Mouse (Mus musculus): ENCODE results near the gene Sncb. TPM values are rescaled to one million over a fixed set of nuclear protein-coding genes. Genes with fewer than 3 reads are reported as not detected.

Gene Sncb
- polyA plus RNA-seq, 1 experiment from 2014 or later = 0.52 TPM

GRCm38 (mm10) chr13:54759496-54759895, 6.9 kb downstream of the Sncb start:
- Histone ChIP-seq H3K27ac (ENCODE audit: low read length) (no peak overlapping the region), H3K27me3 (ENCODE audit: control insufficient read depth, insufficient read depth, low read length) (peaks cover 31% of the 10 kb centered on the region), H3K4me1 (ENCODE audit: control insufficient read depth, insufficient read depth, low read length) (no peaks in the 10 kb centered on the region), H3K9me3 (replicated peaks; ENCODE audit: control insufficient read depth, low read length) (no peaks in the 10 kb centered on the region), H3K4me3 (replicated peaks; ENCODE audit: low read length) (no peak overlapping the region), H3K4me2 (ENCODE audit: low read depth, low read length) (no peak overlapping the region), H3K9ac (ENCODE audit: low read length) (no peak overlapping the region), H3K36me3 (ENCODE audit: control insufficient read depth, insufficient read depth, low read length) (no peaks in the 10 kb centered on the region)
- 20% methylated on average over 7 of the region's 7 CpGs for WGBS
- ATAC-seq (ENCODE audit: insufficient read depth, low FRiP score) = no peak

GRCm38 (mm10) chr13:54758756-54759470, 7.5 kb downstream of the Sncb start:
- WGBS = 4% methylated on average over 29 of the region's 29 CpGs
- no peak overlapping the region for H3K9ac ChIP-seq (ENCODE audit: low read length)
- H3K4me3 ChIP-seq (replicated peaks; ENCODE audit: low read length) = no peak overlapping the region
- no peak overlapping the region for H3K27ac ChIP-seq (ENCODE audit: low read length)
- no peaks in the 10 kb centered on the region for H3K36me3 ChIP-seq (ENCODE audit: control insufficient read depth, insufficient read depth, low read length)
- peaks cover 26% of the 10 kb centered on the region for H3K27me3 ChIP-seq (ENCODE audit: control insufficient read depth, insufficient read depth, low read length)
- H3K4me1 ChIP-seq (ENCODE audit: control insufficient read depth, insufficient read depth, low read length) = no peaks in the 10 kb centered on the region
- no peaks in the 10 kb centered on the region for H3K9me3 ChIP-seq (replicated peaks; ENCODE audit: control insufficient read depth, low read length)
- peak; percentile 16; the same call in 1 of the 2 replicates for ATAC-seq (ENCODE audit: insufficient read depth, low FRiP score)
- H3K4me2 ChIP-seq (ENCODE audit: low read depth, low read length) = peak overlapping the region; percentile 57

- Histone ChIP-seq H3K4me2 (ENCODE audit: low read depth, low read length) (peak overlapping the region; percentile 57), H3K4me1 (ENCODE audit: control insufficient read depth, insufficient read depth, low read length) (no peaks in the 10 kb centered on the region), H3K4me3 (replicated peaks; ENCODE audit: low read length) (peak overlapping the region; percentile 42), H3K27me3 (ENCODE audit: control insufficient read depth, insufficient read depth, low read length) (peaks cover 19% of the 10 kb centered on the region), H3K36me3 (ENCODE audit: control insufficient read depth, insufficient read depth, low read length) (no peaks in the 10 kb centered on the region), H3K9me3 (replicated peaks; ENCODE audit: control insufficient read depth, low read length) (no peaks in the 10 kb centered on the region), H3K9ac (ENCODE audit: low read length) (no peak overlapping the region), H3K27ac (ENCODE audit: low read length) (no peak overlapping the region)
- peak; percentile 86 for ATAC-seq (ENCODE audit: insufficient read depth, low FRiP score)
- WGBS = under 1% methylated on average over 43 of the region's 43 CpGs
Measured at GRCm38 (mm10) chr13:54758045-54758755, 8.2 kb downstream of the Sncb start.

- no peaks in the 10 kb centered on the region for H3K4me1 ChIP-seq (ENCODE audit: control insufficient read depth, insufficient read depth, low read length)
- WGBS = 50% methylated on average over 10 of the region's 10 CpGs
- peak overlapping the region; percentile 57 for H3K4me2 ChIP-seq (ENCODE audit: low read depth, low read length)
- peak overlapping the region; percentile 42 for H3K4me3 ChIP-seq (replicated peaks; ENCODE audit: low read length)
- H3K36me3 ChIP-seq (ENCODE audit: control insufficient read depth, insufficient read depth, low read length) = no peaks in the 10 kb centered on the region
- H3K27me3 ChIP-seq (ENCODE audit: control insufficient read depth, insufficient read depth, low read length) = peaks cover 15% of the 10 kb centered on the region
- H3K9me3 ChIP-seq (replicated peaks; ENCODE audit: control insufficient read depth, low read length) = no peaks in the 10 kb centered on the region
- no peak overlapping the region for H3K9ac ChIP-seq (ENCODE audit: low read length)
- no peak overlapping the region for H3K27ac ChIP-seq (ENCODE audit: low read length)
- ATAC-seq (ENCODE audit: insufficient read depth, low FRiP score) = no peak
Measured at GRCm38 (mm10) chr13:54757093-54757830, 9.1 kb downstream of the Sncb start.

- ATAC-seq (ENCODE audit: insufficient read depth, low FRiP score) = no peak
- Histone ChIP-seq H3K27me3 (ENCODE audit: control insufficient read depth, insufficient read depth, low read length) (peaks cover 15% of the 10 kb centered on the region), H3K9me3 (replicated peaks; ENCODE audit: control insufficient read depth, low read length) (no peaks in the 10 kb centered on the region), H3K4me1 (ENCODE audit: control insufficient read depth, insufficient read depth, low read length) (no peaks in the 10 kb centered on the region), H3K36me3 (ENCODE audit: control insufficient read depth, insufficient read depth, low read length) (no peaks in the 10 kb centered on the region), H3K4me2 (ENCODE audit: low read depth, low read length) (no peak overlapping the region), H3K9ac (ENCODE audit: low read length) (no peak overlapping the region), H3K4me3 (replicated peaks; ENCODE audit: low read length) (no peak overlapping the region), H3K27ac (ENCODE audit: low read length) (no peak overlapping the region)
- WGBS = 84% methylated on average over 8 of the region's 8 CpGs
Measured at GRCm38 (mm10) chr13:54756156-54756712, 10.2 kb downstream of the Sncb start.

GRCm38 (mm10) chr13:54755201-54755830, 11.1 kb downstream of the Sncb start:
- Histone ChIP-seq H3K4me3 (replicated peaks; ENCODE audit: low read length) (no peak overlapping the region), H3K9me3 (replicated peaks; ENCODE audit: control insufficient read depth, low read length) (no peaks in the 10 kb centered on the region), H3K4me1 (ENCODE audit: control insufficient read depth, insufficient read depth, low read length) (no peaks in the 10 kb centered on the region), H3K9ac (ENCODE audit: low read length) (no peak overlapping the region), H3K27ac (ENCODE audit: low read length) (no peak overlapping the region), H3K27me3 (ENCODE audit: control insufficient read depth, insufficient read depth, low read length) (peaks cover 18% of the 10 kb centered on the region), H3K36me3 (ENCODE audit: control insufficient read depth, insufficient read depth, low read length) (no peaks in the 10 kb centered on the region), H3K4me2 (ENCODE audit: low read depth, low read length) (no peak overlapping the region)
- 28% methylated on average over 9 of the region's 9 CpGs for WGBS
- no peak for ATAC-seq (ENCODE audit: insufficient read depth, low FRiP score)

GRCm38 (mm10) chr13:54754169-54755080, 12.0 kb downstream of the Sncb start:
- Histone ChIP-seq H3K27me3 (ENCODE audit: control insufficient read depth, insufficient read depth, low read length) (peaks cover 22% of the 10 kb centered on the region), H3K4me2 (ENCODE audit: low read depth, low read length) (no peak overlapping the region), H3K4me1 (ENCODE audit: control insufficient read depth, insufficient read depth, low read length) (0 out of 2 replicates have a peak, but pooled peaks cover 4% of the 10 kb centered on the region), H3K27ac (ENCODE audit: low read length) (no peak overlapping the region), H3K9ac (ENCODE audit: low read length) (no peak overlapping the region), H3K36me3 (ENCODE audit: control insufficient read depth, insufficient read depth, low read length) (no peaks in the 10 kb centered on the region), H3K9me3 (replicated peaks; ENCODE audit: control insufficient read depth, low read length) (no peaks in the 10 kb centered on the region), H3K4me3 (replicated peaks; ENCODE audit: low read length) (no peak overlapping the region)
- 39% methylated on average over 12 of the region's 12 CpGs for WGBS
- ATAC-seq (ENCODE audit: insufficient read depth, low FRiP score) = no peak

- WGBS = 65% methylated on average over 6 of the region's 6 CpGs
- Histone ChIP-seq H3K36me3 (ENCODE audit: control insufficient read depth, insufficient read depth, low read length) (no peaks in the 10 kb centered on the region), H3K27me3 (ENCODE audit: control insufficient read depth, insufficient read depth, low read length) (peaks cover 18% of the 10 kb centered on the region), H3K4me1 (ENCODE audit: control insufficient read depth, insufficient read depth, low read length) (0 out of 2 replicates have a peak, but pooled peaks cover 4% of the 10 kb centered on the region), H3K27ac (ENCODE audit: low read length) (no peak overlapping the region), H3K4me2 (ENCODE audit: low read depth, low read length) (no peak overlapping the region), H3K9ac (ENCODE audit: low read length) (no peak overlapping the region), H3K4me3 (replicated peaks; ENCODE audit: low read length) (no peak overlapping the region), H3K9me3 (replicated peaks; ENCODE audit: control insufficient read depth, low read length) (no peaks in the 10 kb centered on the region)
- no peak for ATAC-seq (ENCODE audit: insufficient read depth, low FRiP score)
Measured at GRCm38 (mm10) chr13:54753733-54754132, 12.7 kb downstream of the Sncb start.

Measured in stomach, embryonic 16.5 days (tissue).